In genomic region chr14:57649501-57649900, GRCm38 (mm10) we compare ENCODE assay signal across 21 mouse cellular contexts. TPM values are rescaled to one million over a fixed set of nuclear protein-coding genes. Genes with fewer than 3 reads are reported as not detected.
DNase-seq lines count a peak whose midpoint lies in the region; ATAC-seq and TF ChIP-seq lines count a peak whose summit lies in the region.
"Had no signal": no experiment of that assay in that cellular context is flagged by ENCODE, and none has a peak within 500 bp of the region (broad histone marks: within the 10 kb centered on the region; RNA-seq: fewer than 3 reads in every experiment).

No protein-coding gene starts in this region.

- TF ChIP-seq CTCF in forebrain, postnatal 0 days (IDR thresholded peaks at IDR 0.05; ENCODE audit: low read depth), result peak; percentile 34; the same call in 1 of the 2 replicates
- TF ChIP-seq CTCF in brain, embryonic 14.5 days (IDR thresholded peaks at IDR 0.05; ENCODE audit: borderline replicate concordance, extremely low read depth, insufficient read depth, insufficient read length), result no peak

- no peak overlapping the region for H3K4me3 ChIP-seq in forebrain, postnatal 0 days (ENCODE audit: low read depth, low read length)
- H3K4me3 ChIP-seq in forebrain, embryonic 13.5 days, result no peak overlapping the region
- H3K4me3 ChIP-seq in limb, embryonic 14.5 days (replicated peaks; ENCODE audit: low read length), result no peak overlapping the region
- no peak overlapping the region for H3K4me3 ChIP-seq in limb, embryonic 10.5 days
- H3K4me3 ChIP-seq: heart, embryonic 13.5 days; hindbrain, embryonic 10.5 days; liver, embryonic 12.5 days; neural tube, embryonic 12.5 days had no signal

- no peak overlapping the region for H3K4me2 ChIP-seq in forebrain, postnatal 0 days (ENCODE audit: low read depth)
- H3K4me2 ChIP-seq in forebrain, embryonic 13.5 days, result no peak overlapping the region
- no peak overlapping the region for H3K4me2 ChIP-seq in limb, embryonic 14.5 days (replicated peaks; ENCODE audit: low read depth, low read length, severe bottlenecking)
- H3K4me2 ChIP-seq: heart, embryonic 13.5 days; liver, embryonic 12.5 days; neural tube, embryonic 12.5 days had no signal

- TF ChIP-seq POLR2A in limb, embryonic 14.5 days (IDR thresholded peaks at IDR 0.05; ENCODE audit: borderline replicate concordance, extremely low read depth, insufficient read depth, insufficient read length), result no peak
- no peak for TF ChIP-seq POLR2A in brain, embryonic 14.5 days (IDR thresholded peaks at IDR 0.05; ENCODE audit: borderline replicate concordance, extremely low read depth, insufficient read depth, insufficient read length, poor library complexity, severe bottlenecking)

- 0 out of 2 replicates have a peak, but pooled peaks cover 2% of the 10 kb centered on the region for H3K36me3 ChIP-seq in forebrain, postnatal 0 days (ENCODE audit: insufficient read depth)
- H3K36me3 ChIP-seq in forebrain, embryonic 13.5 days (ENCODE audit: poor library complexity, severe bottlenecking), result no peaks in the 10 kb centered on the region
- no peaks in the 10 kb centered on the region; the same call in 1 of the 2 replicates for H3K36me3 ChIP-seq in limb, embryonic 14.5 days (ENCODE audit: control insufficient read depth, insufficient read depth, low read length)
- peaks cover 9% of the 10 kb centered on the region for H3K36me3 ChIP-seq in limb, embryonic 10.5 days
- H3K36me3 ChIP-seq: neural tube, embryonic 12.5 days had no signal

- no peak for DNase-seq in forebrain, postnatal 0 days
- DNase-seq in limb, embryonic 14.5 days (ENCODE audit: low spot score), result peak; percentile 9
- DNase-seq in limb, embryonic 10.5 days (ENCODE audit: low spot score), result no peak
- DNase-seq in CD4-positive, CD25-positive, alpha-beta regulatory T cell, adult 2 months (ENCODE audit: low read depth, low spot score), result peak; percentile 76
- DNase-seq in brain, embryonic 14.5 days (ENCODE audit: low read depth), result peak; percentile 42
- no peak for DNase-seq in adrenal gland, adult 18-20 months (ENCODE audit: low spot score in 2 of 2)
- no peak for DNase-seq in cerebellum, adult 11 months
- DNase-seq: cerebellum, postnatal 10 days; gastrocnemius, postnatal 25 days; kidney, postnatal 14 days; layer of hippocampus, adult 9-11 months; lung, postnatal 4 days; right cerebral cortex, postnatal 25 days had no signal

- H3K27ac ChIP-seq in forebrain, postnatal 0 days (ENCODE audit: low read depth, low read length), result no peak overlapping the region
- H3K27ac ChIP-seq in forebrain, embryonic 13.5 days, result no peak overlapping the region
- no peak overlapping the region for H3K27ac ChIP-seq in limb, embryonic 14.5 days (replicated peaks; ENCODE audit: low read depth, low read length)
- no peak overlapping the region for H3K27ac ChIP-seq in limb, embryonic 10.5 days
- H3K27ac ChIP-seq: heart, embryonic 13.5 days; hindbrain, embryonic 10.5 days; liver, embryonic 12.5 days; neural tube, embryonic 12.5 days had no signal

- no peaks in the 10 kb centered on the region for H3K9me3 ChIP-seq in forebrain, postnatal 0 days (ENCODE audit: low read length)
- H3K9me3 ChIP-seq in forebrain, embryonic 13.5 days (replicated peaks), result no peaks in the 10 kb centered on the region
- H3K9me3 ChIP-seq in limb, embryonic 14.5 days (ENCODE audit: control insufficient read depth, low read length), result no peaks in the 10 kb centered on the region
- no peaks in the 10 kb centered on the region for H3K9me3 ChIP-seq in limb, embryonic 10.5 days (replicated peaks)
- H3K9me3 ChIP-seq: heart, embryonic 13.5 days; hindbrain, embryonic 10.5 days; liver, embryonic 12.5 days; neural tube, embryonic 12.5 days had no signal

- H3K9ac ChIP-seq in forebrain, postnatal 0 days, result no peak overlapping the region
- H3K9ac ChIP-seq in forebrain, embryonic 13.5 days, result no peak overlapping the region
- H3K9ac ChIP-seq in limb, embryonic 14.5 days (ENCODE audit: low read depth, low read length, severe bottlenecking), result no peak overlapping the region
- H3K9ac ChIP-seq: heart, embryonic 13.5 days; liver, embryonic 12.5 days; neural tube, embryonic 12.5 days had no signal

- H3K4me1 ChIP-seq in forebrain, postnatal 0 days (ENCODE audit: insufficient read depth), result no peaks in the 10 kb centered on the region
- H3K4me1 ChIP-seq in forebrain, embryonic 13.5 days, result no peaks in the 10 kb centered on the region
- no peaks in the 10 kb centered on the region for H3K4me1 ChIP-seq in limb, embryonic 14.5 days (ENCODE audit: control insufficient read depth, insufficient read depth, low read length)
- H3K4me1 ChIP-seq in limb, embryonic 10.5 days, result no peaks in the 10 kb centered on the region
- H3K4me1 ChIP-seq: hindbrain, embryonic 10.5 days; liver, embryonic 12.5 days; neural tube, embryonic 12.5 days had no signal

- no peaks in the 10 kb centered on the region for H3K27me3 ChIP-seq in forebrain, postnatal 0 days (ENCODE audit: insufficient read depth, low read length)
- H3K27me3 ChIP-seq in forebrain, embryonic 13.5 days, result no peaks in the 10 kb centered on the region
- no peaks in the 10 kb centered on the region for H3K27me3 ChIP-seq in limb, embryonic 14.5 days (ENCODE audit: control insufficient read depth, insufficient read depth, low read length)
- H3K27me3 ChIP-seq in limb, embryonic 10.5 days (ENCODE audit: low read depth, poor library complexity, severe bottlenecking), result no peaks in the 10 kb centered on the region
- H3K27me3 ChIP-seq: heart, embryonic 13.5 days; liver, embryonic 12.5 days; neural tube, embryonic 12.5 days had no signal

- no peak for ATAC-seq in forebrain, postnatal 0 days
- ATAC-seq in forebrain, embryonic 13.5 days, result no peak
- ATAC-seq in limb, embryonic 14.5 days (ENCODE audit: low FRiP score, low read depth), result no peak
- ATAC-seq: forebrain, embryonic 16.5 days; intestine, embryonic 16.5 days; liver, embryonic 12.5 days; midbrain, embryonic 16.5 days had no signal

RNA-seq across cellular contexts. Expression of gene Xpo4, which starts 15.7 kb away (rescaled TPM):
- 18.9 and 21.2 TPM in 2 replicates for total RNA-seq in forebrain, postnatal 0 days (2014; rRNA removed)
- polyA plus RNA-seq in forebrain, postnatal 0 days (2015; fragmentation: Nextera tagmentation; extraction: Ambion mirVana), result 6.0 and 8.5 TPM in 2 replicates
- 19.3 and 21.8 TPM in 2 replicates for polyA plus RNA-seq in forebrain, embryonic 13.5 days (2015; fragmentation: Nextera tagmentation; extraction: Ambion mirVana)
- 15.5 and 16.2 TPM in 2 replicates for polyA plus RNA-seq in limb, embryonic 14.5 days (2012; rRNA removed)
- 27.4 and 30.9 TPM in 2 replicates for polyA plus RNA-seq in limb, embryonic 14.5 days (2014; fragmentation: Nextera tagmentation; extraction: Ambion mirVana)
- 30.3 and 33.4 TPM in 2 replicates for polyA plus RNA-seq in limb, embryonic 10.5 days (2016; fragmentation: Nextera tagmentation; extraction: Ambion mirVana)
- 9.9 and 10.2 TPM in 2 replicates for polyA plus RNA-seq in brain, embryonic 14.5 days (2012; rRNA removed)
- total RNA-seq in adrenal gland, adult 18-20 months (2021), result 10 to 100 TPM; 22.5 to 32.7 TPM

Comparison
In these comparisons a context has a peak if more than half of its experiments do, and no peak if none do; other contexts are left out.
1. DNase-seq: peak in limb, embryonic 14.5 days (single experiment), CD4-positive, CD25-positive, alpha-beta regulatory T cell, adult 2 months (single experiment) and brain, embryonic 14.5 days (single experiment); none in forebrain, postnatal 0 days (single experiment), limb, embryonic 10.5 days (single experiment), adrenal gland, adult 18-20 months (0 of 2) and cerebellum, adult 11 months (single experiment).